Mouse (Mus musculus) heart, adult 8-10 months (tissue): ENCODE data around the gene Cdkn2b. TPM values are rescaled to one million over a fixed set of nuclear protein-coding genes. Genes with fewer than 3 reads are reported as not detected.

Experiments
- DNase-seq: peaks from one replicate; pipeline ENCODE4 v3.0.0; 2022; ENCODE audit warnings: low spot score
- total RNA-seq, 4 experiments: library from RNA; stranded (reverse); gene quantifications; 2 replicates each; pipeline ENCODE4 v1.2.4; 2022

Gene Cdkn2b
- 1 to 10 TPM in 1 of 4 experiments, under 1 TPM in 3; 0.50 to 1.9 (median 0.71) TPM for total RNA-seq

DNA sequence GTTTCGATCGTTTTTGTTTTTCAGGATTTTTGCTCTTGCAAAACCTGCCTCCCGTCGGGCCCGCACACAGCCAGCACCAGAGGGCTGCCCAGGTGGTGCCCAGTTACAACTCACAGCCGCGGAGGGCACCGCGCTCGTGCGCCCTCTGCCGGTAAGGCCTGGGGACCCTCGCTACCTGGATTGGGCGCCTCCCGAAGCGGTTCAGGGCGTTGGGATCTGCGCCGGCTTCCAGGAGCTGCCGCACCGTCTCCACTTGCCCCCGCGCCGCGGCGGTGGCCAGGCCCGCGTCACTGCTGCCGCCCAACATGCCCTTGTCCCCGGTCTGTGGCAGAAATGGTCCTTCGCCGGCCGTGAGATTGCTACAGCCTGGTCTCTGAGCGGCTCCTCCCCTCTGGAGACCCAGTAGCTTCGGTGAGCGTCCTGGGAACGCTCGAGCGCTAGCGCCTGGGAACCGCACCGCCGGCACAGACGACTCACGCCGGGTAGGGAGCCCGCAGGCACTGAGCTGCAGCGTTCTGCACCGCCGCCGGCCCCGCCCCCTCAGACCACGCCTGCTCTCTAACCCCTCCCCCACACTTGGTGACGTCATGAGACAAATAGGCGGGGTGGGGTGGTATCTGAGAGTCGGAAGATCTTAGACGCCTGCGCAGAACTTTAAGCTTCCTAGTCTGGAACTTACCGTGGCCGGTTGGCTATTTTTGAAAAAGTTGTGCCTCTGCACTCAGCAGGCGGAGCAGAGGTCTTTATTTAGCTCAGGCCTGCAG lies at the start of gene Cdkn2b:
Cdkn2b (minus strand) TSS at position 549 of the 764 bp plus-strand sequence.
- peak; percentile 97 for DNase-seq

DNA sequence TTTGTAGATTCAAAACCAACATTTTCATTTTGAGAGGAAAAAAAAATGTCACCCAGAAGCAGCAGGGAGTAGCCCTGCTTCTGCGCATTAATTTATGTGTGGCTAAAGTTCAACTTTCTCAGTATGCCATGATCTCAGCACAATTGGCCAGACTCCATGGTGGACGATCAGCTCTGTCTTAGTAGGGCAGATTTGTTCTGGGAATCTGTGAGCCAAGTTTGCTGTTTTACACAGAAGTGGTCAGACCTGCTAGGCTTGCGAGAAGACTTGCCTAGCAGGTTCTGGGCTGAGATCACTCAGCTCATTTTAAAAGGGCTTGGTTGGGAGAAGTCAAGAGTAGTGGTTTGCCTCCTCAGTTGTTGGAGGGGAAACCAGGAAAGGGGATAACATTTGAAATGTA lies 49.5 kb upstream of the Cdkn2b start:
- DNase-seq, result no peak

DNA sequence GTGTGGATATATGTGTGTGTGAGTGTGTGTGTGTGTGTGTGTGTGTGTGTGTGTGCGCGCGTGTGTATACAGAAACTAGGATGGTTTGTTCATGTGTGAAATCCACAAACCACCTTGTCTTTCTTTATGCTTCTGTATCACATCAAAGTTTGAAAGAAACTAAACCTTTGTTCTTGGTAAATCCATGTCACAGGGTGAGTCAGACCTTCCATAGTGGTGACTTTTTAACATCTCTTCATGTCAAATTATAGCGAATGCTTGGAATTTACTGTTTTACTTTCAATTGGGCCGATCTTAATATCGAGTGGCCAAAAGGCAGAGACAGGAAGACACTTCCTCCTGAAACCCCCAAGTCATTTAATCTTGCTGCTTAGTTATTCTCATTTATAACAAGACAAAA lies 48.7 kb upstream of the Cdkn2b start:
- DNase-seq, result no peak

DNA sequence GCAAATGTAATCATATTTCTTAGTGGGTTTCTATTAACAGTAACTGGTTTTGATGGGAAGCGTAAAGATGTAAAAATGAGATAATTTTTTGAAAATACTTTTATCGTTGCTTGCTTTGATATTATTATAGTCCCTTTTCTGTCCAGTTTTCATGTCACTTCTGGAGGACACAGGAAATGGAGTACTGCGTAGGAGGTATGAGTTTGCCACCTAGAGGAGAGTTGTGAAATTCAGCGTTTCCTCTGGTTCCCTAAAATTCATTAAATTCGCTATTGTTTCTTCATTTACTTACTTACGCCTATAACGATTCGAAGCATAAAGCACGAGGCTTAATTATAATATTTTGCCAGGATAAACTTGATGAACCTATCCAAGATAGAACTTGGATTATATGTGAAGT lies 43.1 kb upstream of the Cdkn2b start:
- DNase-seq, result no peak

DNA sequence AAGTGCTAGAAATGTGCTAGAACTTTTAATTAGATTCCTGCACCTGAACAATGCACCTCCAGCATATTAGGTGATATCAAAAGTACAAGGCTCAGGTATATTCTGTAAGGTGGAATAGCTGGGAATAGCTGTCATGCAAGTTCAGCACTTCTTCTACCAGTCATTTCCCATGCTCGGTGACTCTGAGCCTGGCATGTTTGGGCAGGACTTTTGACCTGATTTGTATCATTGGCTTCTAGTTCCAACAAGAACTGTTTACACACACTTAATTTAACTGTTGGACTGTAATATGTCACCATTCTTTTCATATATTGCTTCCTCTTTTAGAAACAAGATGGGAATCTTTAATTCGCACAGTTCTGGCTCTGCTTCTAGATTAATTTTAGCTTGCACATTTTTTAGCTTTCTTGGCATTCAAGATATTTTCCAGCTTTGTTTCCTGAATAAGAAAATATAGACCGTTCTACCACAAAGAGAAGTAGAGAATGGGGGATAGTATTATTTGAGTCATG lies 42.3 kb upstream of the Cdkn2b start:
- no peak for DNase-seq

DNA sequence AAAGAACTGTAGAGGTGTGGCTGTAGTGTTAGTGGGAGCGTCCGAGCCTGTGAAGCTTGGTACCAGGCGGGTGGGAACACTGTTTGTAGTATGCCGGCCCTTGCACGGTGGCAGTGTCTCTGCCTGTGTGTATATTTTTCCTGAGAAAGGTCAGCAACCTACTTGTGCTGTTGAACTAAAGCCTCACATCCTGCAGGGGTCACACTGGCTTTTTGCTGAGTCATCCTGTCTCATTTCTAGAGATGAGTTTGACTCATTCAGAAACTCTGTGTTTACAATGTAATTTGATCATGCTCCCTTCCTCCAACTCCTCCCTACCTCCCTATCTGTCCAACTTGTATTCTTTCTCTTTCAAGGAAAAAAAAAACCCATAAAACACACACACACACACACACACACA lies 40.6 kb upstream of the Cdkn2b start:
- no peak for DNase-seq

- no peak for DNase-seq
Observed at GRCm38 (mm10) chr4:89350938-89351451, 40.2 kb upstream of the Cdkn2b start.

GRCm38 (mm10) chr4:89350391-89350790 lies 39.6 kb upstream of the Cdkn2b start:
- DNase-seq, result no peak

GRCm38 (mm10) chr4:89348842-89349241 lies 38.0 kb upstream of the Cdkn2b start:
- no peak for DNase-seq

DNA sequence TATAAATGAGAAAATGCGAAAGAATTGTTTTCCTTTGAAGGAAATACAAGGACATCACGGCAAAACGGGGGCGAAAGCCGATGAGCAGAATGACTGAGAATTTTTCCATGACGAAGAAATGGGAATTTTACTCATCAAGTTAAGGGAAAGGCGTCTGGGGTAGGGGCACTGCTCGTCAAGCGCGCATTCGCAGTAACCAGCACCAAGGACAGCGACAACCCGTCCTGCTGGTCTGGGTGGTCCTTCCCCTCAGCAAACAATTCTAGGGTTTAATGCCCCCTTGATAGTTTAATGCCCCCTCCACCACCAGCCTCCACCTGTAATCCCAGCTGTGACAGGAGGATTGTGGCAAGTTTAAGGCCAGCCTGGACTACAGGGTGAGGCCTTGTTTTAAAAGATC lies 2.6 kb upstream of the Cdkn2b start:
- DNase-seq, result no peak

DNA sequence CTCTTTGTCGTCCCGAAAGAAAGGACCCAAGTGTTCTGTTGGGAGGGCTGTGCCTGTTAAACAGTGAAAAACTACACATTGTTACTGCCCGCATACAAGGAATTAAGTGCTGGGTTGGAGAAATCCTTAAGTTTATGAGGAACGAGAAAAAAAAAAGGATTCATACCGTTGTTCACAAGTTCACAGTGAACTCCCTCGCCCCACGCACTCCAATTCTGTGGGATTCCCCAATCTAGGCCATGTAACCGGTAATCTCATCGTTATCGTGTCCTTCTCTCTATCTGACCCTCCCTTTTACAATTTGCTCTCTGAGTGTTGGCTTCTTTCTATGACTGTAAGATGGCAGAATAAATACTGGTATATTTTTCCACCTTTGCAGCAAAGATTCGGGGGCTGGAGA lies 843 bp downstream of the Cdkn2b start:
- DNase-seq, result no peak

DNA sequence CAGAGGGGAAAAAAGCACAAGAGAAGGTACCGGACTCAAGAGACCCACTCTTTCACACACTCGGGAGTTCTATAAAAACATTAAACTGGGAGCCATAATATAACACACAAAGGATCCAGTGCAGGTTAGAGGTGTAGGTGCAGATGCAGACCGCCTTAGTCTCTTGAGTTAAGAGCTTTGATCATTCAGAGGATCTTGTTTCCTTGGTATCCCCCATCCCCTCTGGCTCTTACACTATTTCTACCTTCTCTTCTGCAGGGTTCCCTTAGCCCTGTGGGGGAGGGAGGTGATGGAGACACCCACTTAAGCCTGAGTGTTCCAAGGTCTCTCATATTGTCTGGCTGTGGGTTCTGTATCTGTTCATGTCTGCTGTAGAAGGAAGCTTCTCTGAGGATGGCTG lies 2.8 kb downstream of the Cdkn2b start:
- DNase-seq, result no peak

DNA sequence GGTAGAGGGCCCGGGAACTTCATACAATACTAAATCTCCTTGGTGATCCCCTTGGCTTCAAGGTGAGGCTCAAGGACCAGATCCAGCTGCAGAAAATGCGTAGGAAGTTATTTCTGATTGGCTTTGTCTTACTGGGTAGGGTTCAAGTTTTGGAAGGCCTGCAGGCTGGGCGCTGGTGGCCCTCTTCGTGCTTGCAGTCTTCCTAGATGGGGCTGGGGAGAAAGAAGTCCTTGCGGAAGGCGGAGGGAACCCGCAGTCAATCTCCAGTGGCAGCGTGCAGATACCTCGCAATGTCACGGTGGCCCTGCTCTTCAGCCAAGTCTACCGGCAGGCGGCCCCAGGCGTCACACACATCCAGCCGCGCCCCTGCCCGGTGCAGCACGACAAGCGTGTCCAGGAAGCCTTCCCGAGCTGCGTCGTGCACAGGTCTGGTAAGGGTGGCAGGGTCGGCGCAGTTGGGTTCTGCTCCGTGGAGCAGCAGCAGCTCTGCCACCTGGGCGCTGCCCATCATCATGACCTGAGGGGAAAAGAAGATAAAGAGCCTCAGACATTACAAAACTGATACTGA lies 4.0 kb downstream of the Cdkn2b start:
- DNase-seq, result no peak

GRCm38 (mm10) chr4:89305691-89306090 lies 5.1 kb downstream of the Cdkn2b start:
- no peak for DNase-seq

GRCm38 (mm10) chr4:89303281-89303995 lies 7.4 kb downstream of the Cdkn2b start:
- no peak for DNase-seq

- no peak for DNase-seq
Observed at GRCm38 (mm10) chr4:89302129-89302528, 8.7 kb downstream of the Cdkn2b start.

DNA sequence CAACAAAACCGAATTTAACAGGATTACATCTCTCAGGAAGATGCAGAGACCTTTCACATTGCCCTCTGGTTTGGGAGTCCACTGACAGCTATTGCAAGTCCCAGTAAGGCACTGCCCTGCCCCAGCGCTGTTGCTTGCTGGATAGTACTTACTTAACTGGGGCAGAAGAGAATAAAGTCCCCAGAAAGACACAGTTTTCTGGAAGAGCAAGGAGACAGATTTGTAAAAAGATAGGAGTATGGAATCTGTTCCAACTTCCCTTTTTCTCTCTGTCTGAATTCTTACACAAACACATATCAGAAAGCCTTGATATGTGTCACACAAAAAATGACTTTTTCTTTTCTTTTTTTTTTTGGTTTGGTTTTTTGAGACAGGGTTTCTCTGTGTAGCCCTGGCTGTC lies 11.1 kb downstream of the Cdkn2b start:
- no peak for DNase-seq

GRCm38 (mm10) chr4:89295441-89296220 lies 15.2 kb downstream of the Cdkn2b start:
- no peak for DNase-seq

DNA sequence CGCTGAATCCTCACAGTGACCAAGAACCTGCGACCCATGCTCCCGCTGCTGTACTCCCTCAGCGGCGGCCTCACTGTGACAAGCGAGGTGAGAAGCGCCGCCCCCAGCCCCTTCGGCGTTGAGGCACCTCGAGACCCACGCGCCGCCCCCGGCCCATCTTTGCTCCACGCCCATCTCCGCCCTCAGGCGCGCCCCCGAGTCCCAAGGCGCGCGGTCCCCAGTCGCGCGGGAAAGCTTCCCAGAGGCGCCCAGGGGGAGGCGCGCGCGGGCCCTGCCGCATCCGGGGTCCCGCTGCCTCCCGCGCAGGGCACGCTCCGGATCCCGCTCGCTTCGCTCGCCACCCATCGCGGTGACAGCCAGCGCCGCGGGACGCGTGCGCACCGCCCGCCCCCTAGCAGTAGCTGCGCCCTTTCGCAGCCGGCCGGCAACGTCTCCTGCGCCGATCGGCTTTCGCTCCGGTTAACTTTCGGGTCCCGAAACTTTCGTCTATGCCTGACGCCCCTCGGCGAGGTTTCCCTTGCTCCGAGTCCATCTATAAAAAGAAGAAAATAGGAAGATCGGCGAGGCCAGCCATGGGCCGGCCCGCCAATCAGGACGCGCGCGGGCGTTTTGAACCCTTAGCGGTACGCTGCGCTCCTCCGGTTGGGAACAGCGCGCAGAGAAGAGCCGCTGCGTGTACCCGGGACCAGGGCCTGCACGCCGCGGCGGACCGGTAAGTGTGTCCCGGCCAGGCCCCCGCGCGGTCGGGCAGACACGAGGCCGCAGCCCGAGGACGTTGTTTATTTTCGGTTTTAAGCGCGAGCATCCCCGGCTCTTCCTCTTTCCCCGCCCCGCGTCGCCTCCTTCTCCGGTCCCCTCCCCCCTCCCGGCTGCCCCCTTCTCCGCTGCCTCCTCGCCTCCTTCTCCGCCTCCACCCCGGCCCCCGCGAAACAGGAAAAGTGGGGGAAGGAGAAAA lies 16.1 kb downstream of the Cdkn2b start, which contains the start of gene Cdkn2a:
Cdkn2a (minus strand) TSS at position 168 of the 955 bp plus-strand sequence.
- DNase-seq, result peak; percentile 60

DNA sequence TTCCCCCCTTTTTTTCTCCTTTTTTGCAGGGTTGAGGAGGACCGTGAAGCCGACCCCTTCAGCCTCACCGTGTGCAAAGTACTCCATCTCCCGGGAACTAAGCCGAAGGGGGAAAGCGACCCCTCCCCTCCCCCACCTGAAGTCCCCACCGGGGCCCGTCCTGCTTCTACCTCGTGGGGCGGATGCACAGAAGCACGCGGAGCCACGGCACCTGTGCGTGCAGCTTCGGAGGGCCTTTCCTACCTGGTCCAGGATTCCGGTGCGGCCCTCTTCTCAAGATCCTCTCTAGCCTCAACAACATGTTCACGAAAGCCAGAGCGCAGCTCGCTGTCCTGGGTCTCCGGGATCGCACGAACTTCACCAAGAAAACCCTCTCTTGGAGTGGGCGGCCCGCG lies 16.8 kb downstream of the Cdkn2b start:
- no peak for DNase-seq
